Mouse (Mus musculus) granulocyte monocyte progenitor cell, adult 5-6 weeks (primary cell): Measurements from ENCODE around the gene Hpcal1. TPM values are rescaled to one million over a fixed set of nuclear protein-coding genes. Genes with fewer than 3 reads are reported as not detected.
A peak's percentile ranks its signal among the peaks of the same experiment; 100 is the strongest.

Experiments used
- ATAC-seq: replicated peaks from 2 replicates; pipeline ENCODE4 v1.8.0; 2016; ENCODE audit warnings: mild to moderate bottlenecking, moderate TSS enrichment, inconsistent platforms; ENCODE audit not compliant: poor library complexity, severe bottlenecking
- total RNA-seq, 2 experiments: library from RNA; stranded (forward) in 1 of 2; stranded (reverse) in 1 of 2; fragments of 200-712, 200-1000 nt in 1 of 2; fragments of >200 nt in 1 of 2; fragmentation: Nextera tagmentation in 1 of 2; gene quantifications; 2 replicates each; pipeline ENCODE4 v1.2.3; 2014 to 2017

Hpcal1 gene
- total RNA-seq, 2 experiments from 2014 or later = 19.6 to 58.9 TPM

DNA sequence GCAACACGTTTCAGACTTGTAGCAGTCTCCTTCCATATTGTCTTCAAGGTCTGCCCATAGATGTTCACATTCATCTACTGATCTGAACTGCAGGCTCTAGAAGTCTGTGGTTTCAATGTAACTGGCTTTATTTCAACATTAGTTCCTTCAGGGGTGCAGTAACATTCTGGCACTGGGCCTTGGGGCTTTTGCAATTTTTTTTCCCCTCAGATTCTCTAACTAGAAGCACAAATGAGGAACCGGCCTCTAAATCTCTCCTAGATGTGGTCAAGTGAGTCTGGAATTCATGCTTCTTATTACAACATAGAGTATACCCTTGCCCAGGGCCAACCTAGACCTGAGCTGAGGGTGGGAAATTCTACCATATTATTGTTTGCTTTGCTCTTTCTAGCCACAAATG lies 8.5 kb upstream of the Hpcal1 start:
- ATAC-seq = peak; percentile 87

DNA sequence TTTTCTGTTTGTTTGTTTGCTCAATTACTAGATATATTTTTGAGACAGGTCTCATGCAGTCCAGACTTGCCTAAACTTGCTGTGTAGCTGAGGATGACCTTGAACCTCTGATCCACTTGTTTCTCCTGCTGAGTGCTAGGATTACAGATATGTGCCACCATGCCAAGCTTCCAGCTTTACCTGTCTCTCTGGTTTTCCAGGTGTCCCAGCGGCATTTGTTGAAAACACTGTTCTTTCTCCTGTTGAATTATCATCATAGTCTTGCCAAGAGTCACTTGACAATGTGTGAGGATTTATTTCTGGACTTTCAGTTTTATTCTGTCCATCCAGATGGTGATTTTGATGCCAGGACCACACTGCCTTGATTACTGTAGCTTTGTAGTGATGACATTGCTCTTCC lies 6.3 kb upstream of the Hpcal1 start:
- ATAC-seq = no peak

GRCm38 (mm10) chr12:17686116-17686515 lies 4.5 kb upstream of the Hpcal1 start:
- ATAC-seq = no peak

- ATAC-seq = no peak
These were observed 1.7 kb upstream of the Hpcal1 start for GRCm38 (mm10) chr12:17688913-17689312.

GRCm38 (mm10) chr12:17689931-17690563 lies 609 bp upstream of the Hpcal1 start:
- ATAC-seq = peak; percentile 64

- no peak for ATAC-seq
These were observed 742 bp downstream of the Hpcal1 start for GRCm38 (mm10) chr12:17691320-17691876.

DNA sequence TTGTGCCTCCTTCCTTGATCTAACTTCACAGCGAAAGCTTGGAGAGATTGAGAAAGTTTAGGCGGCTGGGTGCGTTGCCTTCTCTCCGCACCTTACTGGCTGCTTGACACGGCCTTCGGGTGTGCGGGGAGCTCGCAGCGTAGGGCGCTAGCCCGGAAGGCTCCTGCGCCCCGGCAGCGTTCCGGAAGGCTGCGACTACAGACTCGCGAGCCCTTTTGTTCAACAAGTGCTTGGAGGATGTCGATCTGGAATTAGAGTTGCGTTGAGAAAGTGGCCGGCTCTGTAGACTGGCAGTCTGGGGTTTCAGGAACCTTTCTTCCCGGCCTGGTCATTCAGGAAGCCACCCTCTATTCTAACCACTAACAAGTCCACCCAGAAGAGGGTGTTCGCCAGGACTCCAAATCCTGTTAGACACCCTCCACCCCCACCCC lies 1.2 kb downstream of the Hpcal1 start:
- ATAC-seq = peak; percentile 15

- ATAC-seq = no peak
These were observed 1.7 kb downstream of the Hpcal1 start for GRCm38 (mm10) chr12:17692356-17692755.

DNA sequence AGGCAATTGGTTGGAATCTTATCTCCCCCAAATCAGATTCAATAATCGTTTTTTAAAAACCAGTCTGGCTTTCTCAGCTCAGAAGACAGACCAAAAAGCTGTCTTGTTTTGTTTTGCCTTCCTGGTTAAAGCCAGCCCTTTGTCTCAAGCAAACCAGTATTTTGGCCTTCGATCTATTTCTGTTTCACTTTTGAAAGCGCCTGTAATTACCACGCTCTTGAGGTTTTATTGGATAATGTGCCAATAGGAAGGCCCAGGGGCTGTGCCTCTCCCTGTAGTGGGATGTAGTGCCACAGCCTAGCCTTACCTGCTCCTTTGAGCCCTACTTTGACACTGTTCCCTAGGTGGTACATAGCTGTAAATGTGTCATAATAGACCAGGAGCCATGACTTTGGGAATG lies 2.3 kb downstream of the Hpcal1 start:
- no peak for ATAC-seq

DNA sequence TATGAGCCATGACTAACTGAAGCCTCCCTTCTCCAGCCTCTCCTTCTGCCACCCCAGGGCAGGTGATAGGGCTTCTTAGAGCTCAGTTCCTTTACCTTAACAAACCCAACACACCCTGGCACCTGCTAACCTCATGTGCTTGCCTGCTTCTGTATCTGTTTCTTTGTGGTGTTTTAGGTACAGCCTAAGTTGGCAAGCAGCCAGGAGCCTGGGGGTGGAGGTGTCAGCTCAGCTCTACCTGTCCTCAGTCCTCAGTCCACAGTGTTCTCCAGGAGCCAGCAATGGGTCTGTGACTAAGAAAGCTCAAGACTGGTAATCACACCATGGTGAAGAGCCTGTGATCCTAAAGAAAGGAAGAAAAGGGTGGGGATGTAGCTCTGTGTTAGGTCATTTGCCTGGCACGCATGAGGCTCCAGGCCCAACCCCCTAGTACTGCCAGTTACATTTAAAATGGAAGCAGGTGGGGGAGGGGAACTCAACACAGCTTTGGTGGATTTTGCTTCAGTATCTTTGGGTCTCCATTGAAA lies 4.0 kb downstream of the Hpcal1 start:
- ATAC-seq = no peak

DNA sequence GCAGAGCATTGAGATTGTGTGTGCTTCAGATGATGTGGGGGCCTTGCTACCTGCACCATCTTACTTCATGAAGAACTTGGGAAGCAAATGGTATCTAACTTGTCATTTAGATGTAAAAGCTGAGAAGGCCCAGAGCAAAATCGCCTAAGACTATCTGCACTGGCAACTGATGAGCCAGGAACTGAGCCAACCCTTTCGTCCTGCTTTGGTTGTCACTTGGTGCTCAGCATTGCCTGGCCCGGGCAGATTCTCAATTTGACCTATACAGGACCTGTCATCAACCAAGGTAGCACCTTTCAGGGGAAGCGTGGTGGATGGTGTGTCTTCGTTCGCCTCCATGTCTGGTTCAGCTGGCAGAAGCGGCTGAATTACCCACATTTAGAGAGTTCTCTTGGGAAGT lies 5.7 kb downstream of the Hpcal1 start:
- no peak for ATAC-seq

GRCm38 (mm10) chr12:17698934-17699333 lies 8.3 kb downstream of the Hpcal1 start:
- ATAC-seq = no peak

DNA sequence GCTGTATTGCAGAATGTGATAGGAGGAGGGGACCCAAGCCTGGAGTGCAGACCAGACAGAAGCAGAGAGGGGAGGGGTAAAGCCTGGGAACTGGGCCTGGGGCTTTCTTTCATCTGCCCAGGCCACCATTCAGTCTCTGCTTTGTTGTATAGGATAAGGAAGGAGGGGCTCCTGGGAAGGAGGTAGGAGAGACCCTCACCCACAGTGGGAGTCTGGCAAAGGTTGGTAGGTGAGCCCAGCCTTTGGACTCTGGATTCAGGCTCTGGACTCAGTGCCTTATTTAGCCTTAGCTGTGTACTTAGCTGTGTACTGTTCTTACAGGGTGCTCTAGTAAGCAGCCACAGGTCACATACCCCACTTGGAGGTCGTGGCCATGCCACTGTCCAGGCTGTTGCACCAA lies 8.8 kb downstream of the Hpcal1 start:
- ATAC-seq = no peak

- ATAC-seq = no peak
These were observed 10.6 kb downstream of the Hpcal1 start for GRCm38 (mm10) chr12:17701131-17701720.

GRCm38 (mm10) chr12:17701795-17702194 lies 11.1 kb downstream of the Hpcal1 start:
- no peak for ATAC-seq

- no peak for ATAC-seq
These were observed 11.7 kb downstream of the Hpcal1 start for GRCm38 (mm10) chr12:17702257-17702943.

DNA sequence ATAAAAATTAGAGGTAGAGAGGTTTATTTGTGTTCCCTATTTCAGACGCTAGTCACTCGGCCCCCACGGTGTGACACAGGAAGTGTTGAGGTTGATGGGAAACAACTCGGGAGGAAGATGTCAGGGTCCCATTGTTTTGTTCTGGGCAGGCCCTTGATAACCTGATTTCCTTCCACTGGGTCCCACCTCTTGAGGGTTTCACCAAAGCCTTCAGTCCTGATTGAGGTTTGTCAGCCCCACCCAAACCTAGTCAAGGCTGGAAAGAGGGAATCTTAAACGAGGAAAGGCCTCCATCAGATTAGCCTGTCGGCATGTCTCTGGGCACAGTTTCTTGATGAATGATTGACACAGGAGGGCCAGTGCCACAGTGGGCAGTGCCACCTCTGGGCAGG lies 12.3 kb downstream of the Hpcal1 start:
- ATAC-seq = no peak; the same call in 1 of the 2 replicates

GRCm38 (mm10) chr12:17703866-17704265 lies 13.2 kb downstream of the Hpcal1 start:
- ATAC-seq = no peak

- ATAC-seq = no peak
These were observed 16.8 kb downstream of the Hpcal1 start for GRCm38 (mm10) chr12:17707472-17707871.

DNA sequence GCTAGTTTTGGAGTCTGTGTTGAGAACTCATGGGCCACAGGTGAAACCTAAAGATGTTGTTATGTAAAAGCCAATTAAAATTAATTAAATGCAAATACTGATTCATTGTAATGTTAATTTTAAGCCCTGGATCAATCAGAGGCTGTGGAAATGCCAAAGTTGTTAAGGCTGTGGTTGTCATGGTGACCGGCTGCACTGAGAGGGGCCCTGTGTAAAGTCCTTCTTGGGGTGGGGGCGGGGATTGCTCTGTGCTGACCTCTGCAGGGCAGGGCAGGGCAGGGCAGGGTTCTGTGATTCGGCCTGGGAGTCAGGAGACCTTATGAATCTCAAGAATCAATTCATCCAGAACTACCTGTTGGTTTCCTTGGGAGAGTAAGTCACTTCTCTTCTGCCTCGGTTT lies 18.8 kb downstream of the Hpcal1 start:
- no peak for ATAC-seq
